Mouse (Mus musculus) heart, embryonic 11.5 days (tissue): ENCODE results near the gene Jade1. TPM values are rescaled to one million over a fixed set of nuclear protein-coding genes. Genes with fewer than 3 reads are reported as not detected.

Source experiments
- ATAC-seq: fragments of 200-750 bp; cut with Nextera tagmentation; replicated peaks from 2 replicates; pipeline ENCODE4 v1.8.0; 2017; ENCODE audit warnings: moderate library complexity; ENCODE audit not compliant: insufficient number of reproducible peaks, low FRiP score, low TSS enrichment
- H3K27ac ChIP-seq: fragments of 300-500 bp; sonication (generic); 2 replicates; pipeline ENCODE4 v1.5.1; 2014; ENCODE audit warnings: mild to moderate bottlenecking, low read depth, low read length
- H3K27me3 ChIP-seq: fragments of 300-500 bp; sonication (generic); 2 replicates; pipeline ENCODE4 v1.6.1; 2014; ENCODE audit warnings: mild to moderate bottlenecking, low read length, mixed read lengths; ENCODE audit not compliant: control insufficient read depth, insufficient read depth
- H3K36me3 ChIP-seq: fragments of 300-500 bp; sonication (generic); 2 replicates; pipeline ENCODE4 v1.6.1; 2014; ENCODE audit warnings: mild to moderate bottlenecking, low read length, moderate library complexity, mixed read lengths; ENCODE audit not compliant: control insufficient read depth, insufficient read depth
- H3K4me1 ChIP-seq: fragments of 300-500 bp; sonication (generic); 2 replicates; pipeline ENCODE4 v1.6.1; 2014; ENCODE audit warnings: low read length; ENCODE audit not compliant: control insufficient read depth, insufficient read depth
- H3K4me2 ChIP-seq: fragments of 300-500 bp; sonication (generic); 2 replicates; pipeline ENCODE4 v1.6.1; 2014; ENCODE audit warnings: mild to moderate bottlenecking, moderate library complexity
- H3K4me3 ChIP-seq: fragments of 300-500 bp; sonication (generic); 2 replicates; pipeline ENCODE4 v1.5.1; 2014; ENCODE audit warnings: low read depth, low read length
- H3K9ac ChIP-seq: fragments of 300-500 bp; sonication (generic); 2 replicates; pipeline ENCODE4 v1.6.1; 2014; ENCODE audit warnings: mild to moderate bottlenecking, low read depth, low read length, moderate library complexity
- H3K9me3 ChIP-seq: fragments of 300-500 bp; sonication (generic); replicated peaks from 2 replicates; pipeline ENCODE4 v1.6.1; 2016; ENCODE audit warnings: low read length; ENCODE audit not compliant: control insufficient read depth
- WGBS: fragments of 180-500 bp; shearing (Covaris S2); extraction: QIAGEN DNeasy Blood & Tissue Kit; methylation state at CpG from one replicate; pipeline ENCODE4 v1.1.7; 2014; ENCODE audit not compliant: insufficient replicate concordance; 5-methylcytosine and 5-hydroxymethylcytosine counted together
- polyA plus RNA-seq: library from polyadenylated mRNA; unstranded; fragments of >200 nt; fragmentation: Nextera tagmentation; extraction: Ambion mirVana; gene quantifications from 2 replicates; pipeline ENCODE4 v1.2.1, GENCODE M21; 2014

Jade1 gene
- polyA plus RNA-seq, 1 experiment from 2014 or later = 12.0 TPM

DNA sequence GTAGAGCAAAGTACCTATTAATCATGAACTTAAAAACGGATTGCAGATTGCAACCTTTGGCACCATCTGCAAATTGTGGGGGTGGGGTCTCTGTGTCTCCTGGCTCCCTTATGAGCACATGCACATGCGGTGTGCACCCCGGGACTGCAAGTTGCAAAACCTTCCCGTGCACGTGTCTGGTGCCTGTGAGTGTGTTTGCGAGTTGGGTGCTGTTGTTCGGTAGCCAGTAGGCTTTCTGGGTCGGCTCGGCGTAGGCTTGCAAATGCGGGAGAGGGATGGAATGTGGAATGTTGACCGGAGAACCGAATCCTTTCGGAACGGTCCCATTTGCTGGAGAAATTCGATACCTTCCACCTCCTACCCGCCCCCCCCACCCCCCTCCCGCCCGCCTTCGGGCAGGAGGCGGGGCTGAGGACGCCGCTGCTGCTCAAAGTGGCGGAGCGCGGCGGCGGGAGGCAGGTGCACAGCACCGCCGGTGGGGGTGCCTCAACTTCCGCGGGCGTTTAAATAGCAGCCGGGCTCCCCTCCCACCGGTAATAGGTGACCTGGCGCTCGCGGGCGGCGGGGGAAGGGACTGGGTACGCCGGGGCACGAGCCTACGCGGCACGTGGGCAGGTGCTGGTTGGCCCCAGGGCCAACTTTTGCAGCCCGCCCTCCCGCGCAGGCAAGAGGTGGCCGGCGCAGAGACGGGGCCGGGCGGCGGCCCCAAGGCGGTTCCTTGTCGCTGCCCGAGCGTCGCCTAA lies 9.1 kb downstream of the Jade1 start:
- WGBS = under 1% methylated on average over 48 of the region's 60 CpGs
- peak; percentile 64 for ATAC-seq
- peak overlapping the region; percentile 95 for H3K9ac ChIP-seq
- H3K4me3 ChIP-seq = peak overlapping the region; percentile 85
- H3K36me3 ChIP-seq = no peaks in the 10 kb centered on the region
- H3K4me1 ChIP-seq = peaks cover 7% of the 10 kb centered on the region; the same call in 1 of the 2 replicates
- H3K27me3 ChIP-seq = no peaks in the 10 kb centered on the region
- no peaks in the 10 kb centered on the region for H3K9me3 ChIP-seq
- H3K27ac ChIP-seq = peak overlapping the region; percentile 96
- H3K4me2 ChIP-seq = peak overlapping the region; percentile 96

- Histone ChIP-seq H3K9ac (peak overlapping the region; percentile 95), H3K36me3 (no peaks in the 10 kb centered on the region), H3K4me2 (peak overlapping the region; percentile 96), H3K4me1 (peaks cover 10% of the 10 kb centered on the region), H3K27ac (peak overlapping the region; percentile 96), H3K27me3 (no peaks in the 10 kb centered on the region), H3K9me3 (no peaks in the 10 kb centered on the region), H3K4me3 (peak overlapping the region; percentile 85)
- peak; percentile 67 for ATAC-seq
- WGBS = under 1% methylated on average over 37 of the region's 61 CpGs
Observed at GRCm38 (mm10) chr3:41565410-41565823, 9.9 kb downstream of the Jade1 start.

- peak overlapping the region; percentile 96 for H3K4me2 ChIP-seq
- H3K36me3 ChIP-seq = no peaks in the 10 kb centered on the region
- H3K9me3 ChIP-seq = no peaks in the 10 kb centered on the region
- H3K4me3 ChIP-seq = peak overlapping the region; percentile 85
- ATAC-seq = 0 out of 2 replicates have a peak, but pooled peaks have one; percentile 37
- H3K9ac ChIP-seq = peak overlapping the region; percentile 95
- no peaks in the 10 kb centered on the region for H3K27me3 ChIP-seq
- H3K27ac ChIP-seq = peak overlapping the region; percentile 96
- under 1% methylated on average over 24 of the region's 26 CpGs for WGBS
- peaks cover 12% of the 10 kb centered on the region for H3K4me1 ChIP-seq
Observed at GRCm38 (mm10) chr3:41565955-41566354, 10.4 kb downstream of the Jade1 start.

- ATAC-seq = no peak
- no peaks in the 10 kb centered on the region for H3K9me3 ChIP-seq
- H3K4me2 ChIP-seq = no peak overlapping the region
- H3K4me3 ChIP-seq = no peak overlapping the region
- peaks cover 34% of the 10 kb centered on the region for H3K4me1 ChIP-seq
- no peaks in the 10 kb centered on the region for H3K27me3 ChIP-seq
- WGBS = 79% methylated on average over 5 of the region's 5 CpGs
- H3K9ac ChIP-seq = no peak overlapping the region
- H3K36me3 ChIP-seq = no peaks in the 10 kb centered on the region
- H3K27ac ChIP-seq = no peak overlapping the region
Observed at GRCm38 (mm10) chr3:41569943-41570342, 14.4 kb downstream of the Jade1 start.

DNA sequence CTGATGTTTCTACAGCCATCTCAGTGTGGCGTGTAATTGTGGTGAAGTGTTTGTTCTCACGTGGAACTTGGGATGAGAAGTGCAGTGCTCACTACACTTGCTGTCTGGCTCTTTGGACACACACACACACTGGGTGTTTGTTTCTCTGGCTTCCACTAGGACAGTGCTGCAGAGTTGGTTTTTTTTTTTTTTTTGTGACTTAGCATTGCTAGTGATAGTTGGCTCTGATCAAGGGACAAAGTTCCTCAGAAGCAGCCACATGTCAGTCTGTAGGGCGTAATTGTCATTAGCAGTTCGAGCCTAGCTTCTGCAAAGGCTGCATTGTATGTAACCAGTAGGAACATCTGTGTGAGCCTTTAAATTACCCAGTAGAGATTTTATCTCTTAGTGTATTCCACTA lies 16.6 kb downstream of the Jade1 start:
- ATAC-seq = no peak
- Histone ChIP-seq H3K27ac (no peak overlapping the region), H3K36me3 (no peaks in the 10 kb centered on the region), H3K9ac (no peak overlapping the region), H3K4me1 (peaks cover 43% of the 10 kb centered on the region), H3K9me3 (no peaks in the 10 kb centered on the region), H3K4me3 (no peak overlapping the region), H3K4me2 (no peak overlapping the region), H3K27me3 (no peaks in the 10 kb centered on the region)
- 78% methylated on average over 4 of the region's 4 CpGs for WGBS

DNA sequence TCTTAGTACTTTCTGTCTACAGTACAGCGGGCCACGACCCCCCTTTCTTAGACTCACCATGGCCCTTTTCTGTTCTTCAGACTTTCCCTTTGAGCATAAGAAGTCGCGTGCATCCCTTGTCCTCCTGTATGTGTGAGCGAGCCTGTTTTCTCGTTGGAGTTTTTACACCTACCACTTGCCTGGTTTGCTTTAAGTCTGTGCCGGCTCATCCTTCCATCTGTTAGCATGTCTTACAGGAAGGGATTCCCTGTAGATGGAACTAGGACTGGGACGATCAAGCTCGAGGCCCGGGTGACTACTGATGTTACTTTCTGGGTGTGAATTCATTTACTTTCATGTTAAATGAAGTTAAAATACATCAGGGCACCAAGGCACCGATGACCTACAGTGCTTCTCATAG lies 17.4 kb downstream of the Jade1 start:
- no peaks in the 10 kb centered on the region for H3K9me3 ChIP-seq
- no peaks in the 10 kb centered on the region for H3K27me3 ChIP-seq
- ATAC-seq = no peak
- H3K4me3 ChIP-seq = no peak overlapping the region
- no peak overlapping the region for H3K27ac ChIP-seq
- 84% methylated on average over 11 of the region's 11 CpGs for WGBS
- peaks cover 44% of the 10 kb centered on the region for H3K4me1 ChIP-seq
- no peak overlapping the region for H3K9ac ChIP-seq
- no peaks in the 10 kb centered on the region for H3K36me3 ChIP-seq
- no peak overlapping the region for H3K4me2 ChIP-seq

GRCm38 (mm10) chr3:41574208-41574607 lies 18.7 kb downstream of the Jade1 start:
- Histone ChIP-seq H3K4me1 (peaks cover 54% of the 10 kb centered on the region), H3K9ac (no peak overlapping the region), H3K36me3 (no peaks in the 10 kb centered on the region), H3K27me3 (no peaks in the 10 kb centered on the region), H3K9me3 (no peaks in the 10 kb centered on the region), H3K27ac (no peak overlapping the region), H3K4me2 (no peak overlapping the region), H3K4me3 (no peak overlapping the region)
- no peak for ATAC-seq
- WGBS = 71% methylated on average over 8 of the region's 8 CpGs

- Histone ChIP-seq H3K9me3 (no peaks in the 10 kb centered on the region), H3K9ac (no peak overlapping the region), H3K4me3 (no peak overlapping the region), H3K27ac (no peak overlapping the region), H3K27me3 (no peaks in the 10 kb centered on the region), H3K36me3 (no peaks in the 10 kb centered on the region), H3K4me2 (peak overlapping the region; percentile 12; the same call in 1 of the 2 replicates), H3K4me1 (peaks cover 58% of the 10 kb centered on the region)
- no peak for ATAC-seq
- 37% methylated on average over 7 of the region's 7 CpGs for WGBS
Observed at GRCm38 (mm10) chr3:41574720-41575435, 19.3 kb downstream of the Jade1 start.
